Mouse (Mus musculus) small intestine, adult 2 months (tissue): ENCODE measurements at regions not wholly inside any gene's neighbourhood (a gene's known extent, or its start where the extent isn't known, plus 50 kb on each side); places are given as distances from the start of the nearest gene placed in this dataset.

Experiments
- CTCF ChIP-seq: fragments of 200-500 bp; IDR thresholded peaks from 2 replicates; pipeline ENCODE4 v1.5.1; 2012; ENCODE audit warnings: low read depth, mild to moderate bottlenecking, control low read depth, inconsistent platforms, low read length, moderate library complexity, mixed read lengths; ENCODE audit not compliant: insufficient replicate concordance, insufficient read length; ENCODE audit errors: extremely low read depth
- POLR2A ChIP-seq: fragments of 200-500 bp; IDR thresholded peaks from 2 replicates; pipeline ENCODE4 v1.6.1; 2012; ENCODE audit warnings: low read depth, mild to moderate bottlenecking, control low read depth, inconsistent platforms, low read length, moderate library complexity

DNA sequence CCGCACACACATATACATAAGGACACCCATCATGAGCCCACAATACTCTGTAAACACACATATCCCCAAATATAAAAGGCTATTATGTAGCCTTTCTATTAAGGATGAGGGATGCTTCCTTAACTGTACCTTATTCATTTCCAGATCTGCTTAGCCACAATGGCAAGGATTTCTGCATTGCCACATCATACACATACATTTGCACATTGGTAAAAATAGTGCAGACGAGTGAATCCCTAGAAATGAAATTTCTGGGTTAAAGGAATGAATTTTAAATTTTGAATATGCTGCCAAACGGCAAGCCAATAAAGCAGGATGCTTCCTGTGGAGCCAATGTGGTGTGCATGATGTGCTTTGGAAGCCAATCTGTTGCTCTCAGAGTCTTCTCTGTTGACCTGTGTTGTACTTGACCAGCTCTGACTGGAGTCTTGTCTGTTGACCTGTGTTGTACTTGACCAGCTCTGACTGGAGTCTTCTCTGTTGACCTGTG lies 201.5 kb upstream of the Ift57 start:
- TF ChIP-seq CTCF: no peak
- TF ChIP-seq POLR2A: no peak
